ENCODE assay signal across 8 mouse cellular contexts in genomic region chr11:102061236-102061940, GRCm38 (mm10). TPM values are rescaled to one million over a fixed set of nuclear protein-coding genes. Genes with fewer than 3 reads are reported as not detected.
A peak's percentile ranks its signal among the peaks of the same experiment; 100 is the strongest.
DNase-seq lines count a peak whose midpoint lies in the region; ATAC-seq and TF ChIP-seq lines count a peak whose summit lies in the region.

No protein-coding gene starts in this region.

- H3K9ac ChIP-seq in forebrain, embryonic 15.5 days (replicated peaks): peak overlapping the region; percentile 41
- no peak overlapping the region for H3K9ac ChIP-seq in liver, postnatal 0 days (replicated peaks)
- peak overlapping the region; percentile 68 for H3K9ac ChIP-seq in neural tube, embryonic 13.5 days

- intact Hi-C loops in heart, postnatal 25 days (cut with DNase I): loop anchor here (2.0 to 5.0 kb wide), 3 partner anchors 27 to 77 kb away; partner anchors contain the start of genes Mpp2 and Ppy

- peaks cover 29% of the 10 kb centered on the region for H3K4me1 ChIP-seq in E14TG2a.4 (replicated peaks; ENCODE audit: low read depth, low read length)
- H3K4me1 ChIP-seq in forebrain, embryonic 15.5 days: peaks cover 9% of the 10 kb centered on the region; the same call in 1 of the 2 replicates
- peaks cover 3% of the 10 kb centered on the region; the same call in 1 of the 2 replicates for H3K4me1 ChIP-seq in liver, postnatal 0 days (ENCODE audit: insufficient read depth)
- peaks cover 11% of the 10 kb centered on the region for H3K4me1 ChIP-seq in neural tube, embryonic 13.5 days (replicated peaks)
- peaks cover 6% of the 10 kb centered on the region for H3K4me1 ChIP-seq in testis, adult 2 months (ENCODE audit: control insufficient read depth, insufficient read depth, low read length)

- H3K4me3 ChIP-seq in E14TG2a.4 (replicated peaks; ENCODE audit: low read length): peak overlapping the region; percentile 76
- peak overlapping the region; percentile 42 for H3K4me3 ChIP-seq in forebrain, embryonic 15.5 days
- no peak overlapping the region; the same call in 1 of the 2 replicates for H3K4me3 ChIP-seq in liver, postnatal 0 days (ENCODE audit: low read depth, low read length)
- peak overlapping the region; percentile 40 for H3K4me3 ChIP-seq in neural tube, embryonic 13.5 days
- peak overlapping the region; percentile 63 for H3K4me3 ChIP-seq in testis, adult 2 months (ENCODE audit: control insufficient read depth, low read depth, low read length)

- H3K9me3 ChIP-seq in E14TG2a.4 (ENCODE audit: low read length): no peaks in the 10 kb centered on the region
- no peaks in the 10 kb centered on the region for H3K9me3 ChIP-seq in forebrain, embryonic 15.5 days
- H3K9me3 ChIP-seq in liver, postnatal 0 days (ENCODE audit: low read length): no peaks in the 10 kb centered on the region
- H3K9me3 ChIP-seq in neural tube, embryonic 13.5 days: no peaks in the 10 kb centered on the region

- DNase-seq in cerebellum, adult 11 months: peak; percentile 78
- peak; percentile 43 for DNase-seq in heart, postnatal 25 days (ENCODE audit: low spot score)
- DNase-seq in layer of hippocampus, adult 11-12 months (ENCODE audit: low spot score): peak; percentile 86
- DNase-seq in liver, postnatal 0 days: peak; percentile 83

- no peak for TF ChIP-seq EP300 in liver, postnatal 0 days (IDR thresholded peaks at IDR 0.05; ENCODE audit: low read depth)

- H3K4me2 ChIP-seq in forebrain, embryonic 15.5 days (replicated peaks): peak overlapping the region; percentile 72
- peak overlapping the region; percentile 55 for H3K4me2 ChIP-seq in liver, postnatal 0 days (ENCODE audit: low read depth, low read length)
- peak overlapping the region; percentile 74 for H3K4me2 ChIP-seq in neural tube, embryonic 13.5 days

- no peak overlapping the region for H3K27ac ChIP-seq in forebrain, embryonic 15.5 days (replicated peaks)
- no peak overlapping the region for H3K27ac ChIP-seq in liver, postnatal 0 days (ENCODE audit: low read depth)
- 0 out of 2 replicates have a peak overlapping the region, but pooled peaks have one; percentile 28 for H3K27ac ChIP-seq in neural tube, embryonic 13.5 days (replicated peaks)
- H3K27ac ChIP-seq in testis, adult 2 months (ENCODE audit: control insufficient read depth, insufficient read depth, low read depth, low read length): no peak overlapping the region

- WGBS in forebrain, embryonic 15.5 days: 5% methylated on average over 23 of the region's 23 CpGs
- WGBS in liver, postnatal 0 days (ENCODE audit: insufficient replicate concordance): 6% methylated on average over 23 of the region's 23 CpGs
- WGBS in neural tube, embryonic 13.5 days: 4% methylated on average over 23 of the region's 23 CpGs

- TF ChIP-seq CTCF in E14TG2a.4 (conservative IDR thresholded peaks at IDR 0.05; ENCODE audit: low read length): peak; percentile 99
- peak; percentile 99 for TF ChIP-seq CTCF in liver, postnatal 0 days (IDR thresholded peaks at IDR 0.05; ENCODE audit: low read depth)
- TF ChIP-seq CTCF in testis, adult 2 months (IDR thresholded peaks at IDR 0.05; ENCODE audit: control insufficient read depth, insufficient read depth, insufficient replicate concordance, low read depth, low read length): peak; percentile 96

- TF ChIP-seq POLR2A in testis, adult 2 months (IDR thresholded peaks at IDR 0.05; ENCODE audit: control insufficient read depth, low read depth, low read length): no peak

- ATAC-seq in forebrain, embryonic 15.5 days (replicated peaks): peak; percentile 83
- ATAC-seq in liver, postnatal 0 days: peak; percentile 71
- peak; percentile 76 for ATAC-seq in neural tube, embryonic 13.5 days (ENCODE audit: low read depth)

- H3K36me3 ChIP-seq in E14TG2a.4 (ENCODE audit: insufficient read depth, low read length): no peaks in the 10 kb centered on the region
- H3K36me3 ChIP-seq in forebrain, embryonic 15.5 days: peaks cover 29% of the 10 kb centered on the region; the same call in 1 of the 2 replicates
- H3K36me3 ChIP-seq in liver, postnatal 0 days (replicated peaks; ENCODE audit: insufficient read depth, low read length): no peaks in the 10 kb centered on the region; the same call in 1 of the 2 replicates
- H3K36me3 ChIP-seq in neural tube, embryonic 13.5 days: peaks cover 56% of the 10 kb centered on the region
- H3K36me3 ChIP-seq in testis, adult 2 months (ENCODE audit: control insufficient read depth, insufficient read depth, low read length): no peaks in the 10 kb centered on the region

- H3K27me3 ChIP-seq in E14TG2a.4 (ENCODE audit: insufficient read depth, low read length): peaks cover 52% of the 10 kb centered on the region
- H3K27me3 ChIP-seq in forebrain, embryonic 15.5 days: no peaks in the 10 kb centered on the region
- peaks cover 10% of the 10 kb centered on the region; the same call in 1 of the 2 replicates for H3K27me3 ChIP-seq in liver, postnatal 0 days (ENCODE audit: insufficient read depth, low read length)
- H3K27me3 ChIP-seq in neural tube, embryonic 13.5 days: peaks cover 19% of the 10 kb centered on the region
- no peaks in the 10 kb centered on the region for H3K27me3 ChIP-seq in testis, adult 2 months (ENCODE audit: control insufficient read depth, insufficient read depth, low read length)

RNA-seq across cellular contexts. Expression of gene Cd300lg, which starts 20.1 kb away (rescaled TPM):
- polyA plus RNA-seq in forebrain, embryonic 15.5 days (2015; fragmentation: Nextera tagmentation; extraction: Ambion mirVana): 0.11 and 0.34 TPM in 2 replicates
- 10 to 100 TPM; 50.1 to 62.2 TPM for total RNA-seq in heart, postnatal 25 days (2021)
- 1.8 and 2.3 TPM in 2 replicates for polyA plus RNA-seq in liver, postnatal 0 days (2015; fragmentation: Nextera tagmentation; extraction: Ambion mirVana)
- 0.45 and 0.65 TPM in 2 replicates for polyA plus RNA-seq in neural tube, embryonic 13.5 days (2015; fragmentation: Nextera tagmentation; extraction: Ambion mirVana)
- polyA plus RNA-seq in testis, adult 2 months (2012; rRNA removed): 2.5 and 2.7 TPM in 2 replicates

RNA-seq across cellular contexts. Expression of gene Mpp2, which starts 26.9 kb away (rescaled TPM):
- polyA plus RNA-seq in forebrain, embryonic 15.5 days (2015; fragmentation: Nextera tagmentation; extraction: Ambion mirVana): 19.3 and 22.7 TPM in 2 replicates
- 1 to 10 TPM; 2.3 to 2.7 TPM for total RNA-seq in heart, postnatal 25 days (2021)
- 3.9 and 4.4 TPM in 2 replicates for polyA plus RNA-seq in liver, postnatal 0 days (2015; fragmentation: Nextera tagmentation; extraction: Ambion mirVana)
- polyA plus RNA-seq in neural tube, embryonic 13.5 days (2015; fragmentation: Nextera tagmentation; extraction: Ambion mirVana): 25.8 and 26.5 TPM in 2 replicates
- polyA plus RNA-seq in testis, adult 2 months (2012; rRNA removed): 1.2 and 1.5 TPM in 2 replicates

RNA-seq across cellular contexts. Expression of gene Mpp3, which starts 33.1 kb away (rescaled TPM):
- polyA plus RNA-seq in forebrain, embryonic 15.5 days (2015; fragmentation: Nextera tagmentation; extraction: Ambion mirVana): 46.2 and 48.5 TPM in 2 replicates
- 1 to 10 TPM; 1.9 to 2.1 TPM for total RNA-seq in heart, postnatal 25 days (2021)
- polyA plus RNA-seq in liver, postnatal 0 days (2015; fragmentation: Nextera tagmentation; extraction: Ambion mirVana): 0.56 and 0.72 TPM in 2 replicates
- 44.4 and 49.6 TPM in 2 replicates for polyA plus RNA-seq in neural tube, embryonic 13.5 days (2015; fragmentation: Nextera tagmentation; extraction: Ambion mirVana)
- polyA plus RNA-seq in testis, adult 2 months (2012; rRNA removed): 11.0 and 14.7 TPM in 2 replicates

RNA-seq across cellular contexts. Expression of gene Ppy, which starts 39.7 kb away (rescaled TPM):
- not detected in 2 replicates for polyA plus RNA-seq in forebrain, embryonic 15.5 days (2015; fragmentation: Nextera tagmentation; extraction: Ambion mirVana)
- not detected for total RNA-seq in heart, postnatal 25 days (2021)
- 0.72 TPM in 1 of 2 replicates, not detected in the other for polyA plus RNA-seq in liver, postnatal 0 days (2015; fragmentation: Nextera tagmentation; extraction: Ambion mirVana)
- not detected in 2 replicates for polyA plus RNA-seq in neural tube, embryonic 13.5 days (2015; fragmentation: Nextera tagmentation; extraction: Ambion mirVana)
- not detected in 2 replicates for polyA plus RNA-seq in testis, adult 2 months (2012; rRNA removed)

RNA-seq across cellular contexts. Expression of gene Pyy, which starts 46.2 kb away (rescaled TPM):
- polyA plus RNA-seq in forebrain, embryonic 15.5 days (2015; fragmentation: Nextera tagmentation; extraction: Ambion mirVana): not detected in 2 replicates
- not detected for total RNA-seq in heart, postnatal 25 days (2021)
- 1.8 TPM in 1 of 2 replicates, not detected in the other for polyA plus RNA-seq in liver, postnatal 0 days (2015; fragmentation: Nextera tagmentation; extraction: Ambion mirVana)
- polyA plus RNA-seq in neural tube, embryonic 13.5 days (2015; fragmentation: Nextera tagmentation; extraction: Ambion mirVana): not detected in 2 replicates
- 8.2 and 9.4 TPM in 2 replicates for polyA plus RNA-seq in testis, adult 2 months (2012; rRNA removed)
